Mouse (Mus musculus) lung, adult 2 months (tissue): ENCODE results near the gene Trarg1.

Experiments
- CTCF ChIP-seq: fragments of 200-500 bp; IDR thresholded peaks from 2 replicates; pipeline ENCODE4 v1.5.1; 2011; ENCODE audit warnings: mild to moderate bottlenecking, low read length, control low read depth; ENCODE audit not compliant: insufficient read depth
- POLR2A ChIP-seq: fragments of 200-500 bp; IDR thresholded peaks from 2 replicates; pipeline ENCODE4 v1.6.1; 2011; ENCODE audit warnings: low read depth, mild to moderate bottlenecking, control low read depth, low read length, borderline replicate concordance; ENCODE audit errors: extremely low read depth

GRCm38 (mm10) chr11:76674199-76674598, 5.4 kb upstream of the Trarg1 start:
- TF ChIP-seq CTCF (no peak), POLR2A (no peak)
